Comparison of ENCODE assay signal across 12 mouse cellular contexts in the genomic region with DNA sequence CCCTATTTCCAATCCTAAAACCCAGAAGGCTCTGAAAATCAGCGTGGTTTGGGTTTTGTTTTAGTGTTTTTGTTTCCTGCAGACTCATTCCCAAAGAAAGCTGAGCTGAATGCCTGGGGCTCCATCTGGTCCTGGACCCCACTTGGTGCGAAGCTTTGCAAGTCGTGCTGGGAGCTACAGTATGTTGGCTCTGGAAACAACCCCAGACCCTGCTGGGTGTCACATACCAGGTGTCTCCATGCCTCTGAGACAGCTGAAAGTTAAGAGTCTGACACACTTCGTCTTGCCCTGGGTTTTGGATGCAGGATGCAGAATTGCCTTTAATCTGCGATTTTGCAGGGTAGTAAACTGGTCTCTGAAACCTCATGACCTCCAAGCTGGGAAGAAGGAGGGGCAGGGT. TPM values are rescaled to one million over a fixed set of nuclear protein-coding genes. Genes with fewer than 3 reads are reported as not detected.
DNase-seq lines count a peak whose midpoint lies in the region; ATAC-seq lines count a peak whose summit lies in the region.
"Had no signal": no experiment of that assay in that cellular context is flagged by ENCODE, and none has a peak within 500 bp of the region (broad histone marks: within the 10 kb centered on the region; RNA-seq: fewer than 3 reads in every experiment).

No protein-coding gene starts in this region.

- H3K4me3 ChIP-seq in hindbrain, embryonic 13.5 days: no peak overlapping the region
- H3K4me3 ChIP-seq in hindbrain, embryonic 12.5 days: no peak overlapping the region
- H3K4me3 ChIP-seq in embryonic facial prominence, embryonic 10.5 days: no peak overlapping the region
- no peak overlapping the region for H3K4me3 ChIP-seq in hindbrain, embryonic 16.5 days (ENCODE audit: low read length)
- no peak overlapping the region for H3K4me3 ChIP-seq in kidney, embryonic 14.5 days (ENCODE audit: low read length)
- H3K4me3 ChIP-seq: liver, embryonic 15.5 days had no signal

- H3K9ac ChIP-seq in hindbrain, embryonic 13.5 days: no peak overlapping the region
- H3K9ac ChIP-seq in hindbrain, embryonic 12.5 days: no peak overlapping the region
- no peak overlapping the region for H3K9ac ChIP-seq in hindbrain, embryonic 16.5 days (ENCODE audit: low read depth, low read length)
- H3K9ac ChIP-seq in kidney, embryonic 14.5 days (ENCODE audit: low read depth, low read length): no peak overlapping the region
- H3K9ac ChIP-seq: liver, embryonic 15.5 days had no signal

- peak; percentile 76 for DNase-seq in cerebellum, adult 11 months
- DNase-seq in embryonic facial prominence, embryonic 10.5 days (ENCODE audit: low spot score): no peak
- DNase-seq in right cerebral cortex, postnatal 4 days: no peak
- no peak for DNase-seq in retina, postnatal 1 day
- DNase-seq: embryo, embryonic 11 days; lung, postnatal 4 days had no signal

- ATAC-seq in hindbrain, embryonic 13.5 days (ENCODE audit: low FRiP score): no peak
- ATAC-seq in hindbrain, embryonic 12.5 days (ENCODE audit: low FRiP score): no peak
- ATAC-seq in hindbrain, embryonic 16.5 days: no peak
- no peak for ATAC-seq in kidney, embryonic 14.5 days (ENCODE audit: low FRiP score, low TSS enrichment)

- 37% methylated on average over 5 of the region's 5 CpGs for WGBS in hindbrain, embryonic 13.5 days
- WGBS in hindbrain, embryonic 12.5 days: 34% methylated on average over 5 of the region's 5 CpGs
- 30% methylated on average over 5 of the region's 5 CpGs for WGBS in embryonic facial prominence, embryonic 10.5 days
- 25% methylated on average over 5 of the region's 5 CpGs for WGBS in hindbrain, embryonic 16.5 days
- WGBS in kidney, embryonic 14.5 days: 35% methylated on average over 5 of the region's 5 CpGs

- peaks cover 26% of the 10 kb centered on the region for H3K4me1 ChIP-seq in hindbrain, embryonic 13.5 days (replicated peaks)
- peaks cover 26% of the 10 kb centered on the region for H3K4me1 ChIP-seq in hindbrain, embryonic 12.5 days
- H3K4me1 ChIP-seq in embryonic facial prominence, embryonic 10.5 days: peaks cover 31% of the 10 kb centered on the region
- H3K4me1 ChIP-seq in hindbrain, embryonic 16.5 days (ENCODE audit: control insufficient read depth, insufficient read depth, low read depth, low read length): peaks cover 5% of the 10 kb centered on the region
- peaks cover 4% of the 10 kb centered on the region for H3K4me1 ChIP-seq in kidney, embryonic 14.5 days (ENCODE audit: control insufficient read depth, insufficient read depth, low read length)
- H3K4me1 ChIP-seq: liver, embryonic 15.5 days had no signal

- no peaks in the 10 kb centered on the region for H3K9me3 ChIP-seq in hindbrain, embryonic 13.5 days
- H3K9me3 ChIP-seq in hindbrain, embryonic 12.5 days (replicated peaks): no peaks in the 10 kb centered on the region
- H3K9me3 ChIP-seq in embryonic facial prominence, embryonic 10.5 days: no peaks in the 10 kb centered on the region
- no peaks in the 10 kb centered on the region for H3K9me3 ChIP-seq in hindbrain, embryonic 16.5 days (ENCODE audit: control insufficient read depth, low read length)
- H3K9me3 ChIP-seq in kidney, embryonic 14.5 days (ENCODE audit: control insufficient read depth, low read length): no peaks in the 10 kb centered on the region
- H3K9me3 ChIP-seq: liver, embryonic 15.5 days had no signal

- H3K36me3 ChIP-seq in hindbrain, embryonic 13.5 days: no peaks in the 10 kb centered on the region
- no peaks in the 10 kb centered on the region for H3K36me3 ChIP-seq in hindbrain, embryonic 12.5 days
- no peaks in the 10 kb centered on the region for H3K36me3 ChIP-seq in embryonic facial prominence, embryonic 10.5 days (replicated peaks)
- no peaks in the 10 kb centered on the region for H3K36me3 ChIP-seq in hindbrain, embryonic 16.5 days (ENCODE audit: control insufficient read depth, insufficient read depth, low read length)
- H3K36me3 ChIP-seq in kidney, embryonic 14.5 days (ENCODE audit: control insufficient read depth, insufficient read depth, low read length): no peaks in the 10 kb centered on the region
- H3K36me3 ChIP-seq: liver, embryonic 15.5 days had no signal

- peak overlapping the region; percentile 40; the same call in 1 of the 2 replicates for H3K27ac ChIP-seq in hindbrain, embryonic 13.5 days
- H3K27ac ChIP-seq in hindbrain, embryonic 12.5 days: no peak overlapping the region
- H3K27ac ChIP-seq in embryonic facial prominence, embryonic 10.5 days (replicated peaks): peak overlapping the region; percentile 26; the same call in 1 of the 2 replicates
- H3K27ac ChIP-seq in hindbrain, embryonic 16.5 days (ENCODE audit: low read depth, low read length): peak overlapping the region; percentile 39; the same call in 1 of the 2 replicates
- no peak overlapping the region for H3K27ac ChIP-seq in kidney, embryonic 14.5 days (ENCODE audit: low read depth, low read length)
- H3K27ac ChIP-seq: liver, embryonic 15.5 days had no signal

- no peak overlapping the region for H3K4me2 ChIP-seq in hindbrain, embryonic 13.5 days
- no peak overlapping the region for H3K4me2 ChIP-seq in hindbrain, embryonic 12.5 days (replicated peaks)
- H3K4me2 ChIP-seq in hindbrain, embryonic 16.5 days (ENCODE audit: low read length): no peak overlapping the region
- H3K4me2 ChIP-seq in kidney, embryonic 14.5 days (replicated peaks; ENCODE audit: low read depth, low read length): no peak overlapping the region
- H3K4me2 ChIP-seq: liver, embryonic 15.5 days had no signal

- 0 out of 2 replicates have a peak, but pooled peaks cover 2% of the 10 kb centered on the region for H3K27me3 ChIP-seq in hindbrain, embryonic 13.5 days
- peaks cover 9% of the 10 kb centered on the region; the same call in 1 of the 2 replicates for H3K27me3 ChIP-seq in hindbrain, embryonic 12.5 days
- peaks cover 11% of the 10 kb centered on the region for H3K27me3 ChIP-seq in embryonic facial prominence, embryonic 10.5 days (replicated peaks; ENCODE audit: low read depth, poor library complexity, severe bottlenecking)
- no peaks in the 10 kb centered on the region for H3K27me3 ChIP-seq in hindbrain, embryonic 16.5 days (replicated peaks; ENCODE audit: control insufficient read depth, insufficient read depth, low read length)
- H3K27me3 ChIP-seq in kidney, embryonic 14.5 days (ENCODE audit: control insufficient read depth, insufficient read depth, low read length): no peaks in the 10 kb centered on the region

RNA-seq across cellular contexts. Expression of a gene that starts 23.2 kb away (rescaled TPM):
- polyA plus RNA-seq in hindbrain, embryonic 13.5 days (2015; fragmentation: Nextera tagmentation; extraction: Ambion mirVana): 1.5 and 1.8 TPM in 2 replicates
- polyA plus RNA-seq in hindbrain, embryonic 12.5 days (2016; fragmentation: Nextera tagmentation; extraction: Ambion mirVana): 1.9 and 6.1 TPM in 2 replicates
- 1.7 and 2.0 TPM in 2 replicates for polyA plus RNA-seq in embryonic facial prominence, embryonic 10.5 days (2016; fragmentation: Nextera tagmentation; extraction: Ambion mirVana)
- polyA plus RNA-seq in hindbrain, embryonic 16.5 days (2015; fragmentation: Nextera tagmentation; extraction: Ambion mirVana): 2.3 and 2.9 TPM in 2 replicates
- polyA plus RNA-seq in kidney, embryonic 14.5 days (2014; fragmentation: Nextera tagmentation; extraction: Ambion mirVana): 1.1 and 1.2 TPM in 2 replicates
- polyA plus RNA-seq: heart, postnatal 0 days had no signal

RNA-seq across cellular contexts. Expression of a gene that starts 49.3 kb away (rescaled TPM):
- polyA plus RNA-seq in hindbrain, embryonic 13.5 days (2015; fragmentation: Nextera tagmentation; extraction: Ambion mirVana): 16.2 and 17.4 TPM in 2 replicates
- polyA plus RNA-seq in hindbrain, embryonic 12.5 days (2016; fragmentation: Nextera tagmentation; extraction: Ambion mirVana): 15.1 and 17.6 TPM in 2 replicates
- polyA plus RNA-seq in embryonic facial prominence, embryonic 10.5 days (2016; fragmentation: Nextera tagmentation; extraction: Ambion mirVana): 15.9 and 16.4 TPM in 2 replicates
- 17.8 and 19.3 TPM in 2 replicates for polyA plus RNA-seq in hindbrain, embryonic 16.5 days (2015; fragmentation: Nextera tagmentation; extraction: Ambion mirVana)
- 16.1 and 20.2 TPM in 2 replicates for polyA plus RNA-seq in kidney, embryonic 14.5 days (2014; fragmentation: Nextera tagmentation; extraction: Ambion mirVana)

Comparison
In these comparisons a context has a peak if more than half of its experiments do, and no peak if none do; other contexts are left out.
1. H3K27ac ChIP-seq: peak in hindbrain, embryonic 13.5 days (single experiment), embryonic facial prominence, embryonic 10.5 days (single experiment) and hindbrain, embryonic 16.5 days (single experiment); none in hindbrain, embryonic 12.5 days (single experiment) and kidney, embryonic 14.5 days (single experiment).